20 mouse cellular contexts compared by ENCODE assay signal in genomic region chr19:4072706-4073424, GRCm38 (mm10). TPM values are rescaled to one million over a fixed set of nuclear protein-coding genes. Genes with fewer than 3 reads are reported as not detected.
"Had no signal": no experiment of that assay in that cellular context is flagged by ENCODE, and none has a peak within 500 bp of the region (broad histone marks: within the 10 kb centered on the region; RNA-seq: fewer than 3 reads in every experiment).

No protein-coding gene starts in this region.

- H3K9ac ChIP-seq: limb, embryonic 12.5 days; liver, embryonic 13.5 days; neural tube, embryonic 13.5 days had no signal

- H3K4me3 ChIP-seq: limb, embryonic 12.5 days; liver, embryonic 13.5 days; midbrain, embryonic 10.5 days; neural tube, embryonic 13.5 days had no signal

- H3K27ac ChIP-seq: hindbrain, postnatal 0 days; kidney, postnatal 0 days; limb, embryonic 12.5 days; midbrain, embryonic 10.5 days; neural tube, embryonic 13.5 days had no signal

- H3K9me3 ChIP-seq: limb, embryonic 12.5 days; liver, embryonic 13.5 days; neural tube, embryonic 13.5 days had no signal

- H3K36me3 ChIP-seq: limb, embryonic 12.5 days; liver, embryonic 13.5 days; midbrain, embryonic 10.5 days; neural tube, embryonic 13.5 days had no signal

- ATAC-seq: hindbrain, postnatal 0 days; midbrain, embryonic 16.5 days had no signal

- H3K4me1 ChIP-seq: midbrain, embryonic 10.5 days; neural tube, embryonic 13.5 days had no signal

- DNase-seq: layer of hippocampus, adult 9-11 months; layer of hippocampus, postnatal 36 days; liver, embryonic 13.5 days; retina, postnatal 1 day; right cerebral cortex, postnatal 4 days; spleen, adult 18-20 months; thymus, adult 18-20 months; thymus, postnatal 14 days had no signal

- H3K4me2 ChIP-seq: limb, embryonic 12.5 days; liver, embryonic 13.5 days; neural tube, embryonic 13.5 days had no signal

- H3K27me3 ChIP-seq: limb, embryonic 12.5 days; liver, embryonic 13.5 days; neural tube, embryonic 13.5 days had no signal

RNA-seq across cellular contexts. Expression of gene Cabp2, which starts 8.5 kb away (rescaled TPM):
- total RNA-seq: hindbrain, postnatal 0 days; layer of hippocampus, adult 18-20 months; layer of hippocampus, postnatal 36 days; left cerebral cortex, adult 8-10 months; left cerebral cortex, postnatal 25 days; megakaryocyte, adult 5-6 weeks had no signal
- polyA plus RNA-seq: hindbrain, postnatal 0 days; limb, embryonic 12.5 days; lung, embryonic 16.5 days; midbrain, embryonic 10.5 days; midbrain, embryonic 16.5 days; neural tube, embryonic 13.5 days; stomach, embryonic 14.5 days had no signal

RNA-seq across cellular contexts. Expression of gene Gstp3, which starts 13.5 kb away (rescaled TPM):
- total RNA-seq: hindbrain, postnatal 0 days; layer of hippocampus, adult 18-20 months; layer of hippocampus, postnatal 36 days; left cerebral cortex, adult 8-10 months; left cerebral cortex, postnatal 25 days had no signal
- polyA plus RNA-seq: hindbrain, postnatal 0 days; kidney, postnatal 0 days; limb, embryonic 12.5 days; midbrain, embryonic 16.5 days; neural tube, embryonic 13.5 days; stomach, embryonic 14.5 days had no signal
